Mouse (Mus musculus) naive thymus-derived CD4-positive, alpha-beta T cell, adult 2 months (primary cell): ENCODE measurements around the gene Nr4a1.

ENCODE experiments used
- DNase-seq: peaks from one replicate; pipeline ENCODE4 v3.0.0-alpha.2; 2011; ENCODE audit warnings: low read depth

Nr4a1 gene

DNA sequence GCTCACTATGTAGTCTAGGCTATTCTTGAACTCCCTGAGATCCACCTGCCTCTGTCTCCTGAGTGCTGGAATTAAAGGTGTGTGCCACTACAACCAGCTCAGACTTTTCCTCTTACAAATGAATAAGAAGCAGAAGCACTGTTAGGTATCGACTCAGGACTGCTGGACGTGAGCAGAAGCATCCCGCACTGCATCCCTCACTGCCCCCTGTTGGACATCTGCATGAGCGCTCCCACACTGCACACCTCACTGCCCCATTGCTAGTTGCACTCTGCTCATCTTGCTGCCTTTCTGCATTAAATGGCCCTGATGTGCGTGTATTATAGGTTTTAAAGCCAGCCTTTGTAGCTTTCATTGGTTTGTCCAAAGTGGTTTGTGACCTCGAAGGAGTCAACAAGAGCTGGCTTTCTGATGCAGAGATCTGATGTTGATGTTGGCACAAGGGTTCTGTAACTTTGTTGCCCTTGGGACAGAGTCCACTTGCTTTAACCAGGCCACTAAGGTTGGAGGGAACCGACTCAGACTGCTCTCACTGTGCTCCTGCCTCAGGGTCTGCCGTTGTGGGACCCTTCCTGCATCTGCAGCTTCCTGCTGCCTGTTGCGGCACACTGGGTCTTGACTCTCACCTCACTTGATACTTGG, 32.2 kb downstream of the Nr4a1 start:
- peak; percentile 41 for DNase-seq

DNA sequence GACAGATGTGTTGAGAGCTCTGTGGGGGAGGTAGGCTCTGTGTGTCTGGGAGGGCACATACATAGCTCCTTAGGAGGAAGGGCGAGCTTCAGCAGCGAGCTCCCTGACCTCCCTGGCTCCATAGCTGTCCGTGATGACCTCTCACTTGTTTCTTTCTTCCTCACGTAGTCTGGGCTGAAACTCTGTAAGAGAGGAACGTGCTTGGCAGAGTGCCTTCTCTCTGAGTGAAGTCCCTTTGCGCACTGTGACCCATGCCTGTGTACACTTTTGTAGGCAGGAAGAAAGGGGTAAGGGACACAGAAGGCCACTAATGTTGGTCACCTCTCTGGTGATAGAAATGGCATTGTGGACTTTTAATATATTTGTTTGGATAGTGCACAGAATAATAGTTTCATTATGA, 33.3 kb downstream of the Nr4a1 start:
- DNase-seq: no peak

DNA sequence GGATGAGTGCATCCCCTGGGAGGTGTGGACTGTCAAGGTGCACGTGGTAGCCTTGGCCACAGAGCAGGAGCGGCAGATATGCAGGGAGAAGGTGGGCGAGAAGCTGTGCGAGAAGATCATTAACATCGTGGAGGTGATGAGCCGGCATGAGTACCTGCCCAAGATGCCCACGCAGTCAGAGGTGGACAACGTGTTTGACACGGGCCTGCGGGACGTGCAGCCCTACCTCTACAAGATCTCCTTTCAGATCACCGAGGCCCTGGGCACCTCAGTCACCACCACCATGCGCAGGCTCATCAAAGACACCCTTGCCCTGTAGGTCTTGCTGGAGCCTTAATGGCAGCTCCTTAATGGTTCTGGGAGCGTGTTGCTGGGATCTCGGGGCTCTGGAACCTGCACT, 36.3 kb downstream of the Nr4a1 start:
- DNase-seq: no peak

DNA sequence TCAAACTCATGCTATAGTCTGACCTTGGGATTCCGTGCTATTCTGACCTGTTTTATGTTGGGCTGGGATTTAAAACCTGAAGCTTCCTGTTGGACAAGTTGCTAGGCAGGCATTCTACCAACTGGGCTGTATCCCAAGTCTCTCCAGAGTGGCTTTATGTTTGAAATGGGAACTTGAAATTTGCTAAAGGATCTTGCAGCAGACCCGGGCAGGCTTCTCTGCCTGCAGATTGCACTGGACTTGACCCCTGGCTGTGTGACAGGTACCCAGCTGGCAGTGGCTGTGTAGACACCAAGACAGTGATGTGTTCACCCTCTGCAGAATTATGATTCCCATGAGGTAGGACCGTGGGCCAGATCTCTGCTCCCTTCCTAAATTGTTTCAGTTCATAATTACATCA, 37.9 kb downstream of the Nr4a1 start:
- DNase-seq: no peak

DNA sequence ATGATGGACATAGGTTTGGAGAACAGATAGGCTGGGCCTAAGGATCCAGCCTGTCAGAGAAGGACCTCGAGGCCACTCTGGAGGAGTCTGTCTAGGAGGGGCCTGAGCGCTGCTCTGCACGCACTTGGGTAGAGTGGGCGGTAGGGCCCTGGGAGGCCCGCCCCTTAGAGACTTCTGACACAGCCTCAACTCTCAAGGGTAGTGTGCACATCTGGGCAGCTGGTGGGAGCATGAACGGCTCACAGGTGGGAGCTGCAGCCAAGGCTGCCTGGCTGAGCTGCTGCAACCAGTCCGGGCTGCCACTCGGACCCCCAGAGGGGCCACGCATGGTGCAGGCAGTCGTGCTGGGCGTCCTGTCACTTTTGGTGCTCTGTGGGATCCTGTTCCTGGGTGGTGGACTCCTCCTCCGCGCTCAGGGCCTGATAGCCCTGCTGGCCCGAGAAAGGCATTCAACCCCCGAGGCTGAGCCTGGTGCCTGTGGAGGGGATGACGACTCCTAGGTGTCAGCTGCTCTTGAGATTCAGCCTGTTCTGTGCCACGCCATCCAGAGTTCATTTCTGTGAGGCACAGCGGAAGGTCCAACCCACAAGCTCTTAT, 39.1 kb downstream of the Nr4a1 start, which contains the start of gene 6030408B16Rik:
Gene 6030408B16Rik, plus strand, starts transcription at position 188 of the 597 bp plus-strand sequence.
- no peak for DNase-seq

DNA sequence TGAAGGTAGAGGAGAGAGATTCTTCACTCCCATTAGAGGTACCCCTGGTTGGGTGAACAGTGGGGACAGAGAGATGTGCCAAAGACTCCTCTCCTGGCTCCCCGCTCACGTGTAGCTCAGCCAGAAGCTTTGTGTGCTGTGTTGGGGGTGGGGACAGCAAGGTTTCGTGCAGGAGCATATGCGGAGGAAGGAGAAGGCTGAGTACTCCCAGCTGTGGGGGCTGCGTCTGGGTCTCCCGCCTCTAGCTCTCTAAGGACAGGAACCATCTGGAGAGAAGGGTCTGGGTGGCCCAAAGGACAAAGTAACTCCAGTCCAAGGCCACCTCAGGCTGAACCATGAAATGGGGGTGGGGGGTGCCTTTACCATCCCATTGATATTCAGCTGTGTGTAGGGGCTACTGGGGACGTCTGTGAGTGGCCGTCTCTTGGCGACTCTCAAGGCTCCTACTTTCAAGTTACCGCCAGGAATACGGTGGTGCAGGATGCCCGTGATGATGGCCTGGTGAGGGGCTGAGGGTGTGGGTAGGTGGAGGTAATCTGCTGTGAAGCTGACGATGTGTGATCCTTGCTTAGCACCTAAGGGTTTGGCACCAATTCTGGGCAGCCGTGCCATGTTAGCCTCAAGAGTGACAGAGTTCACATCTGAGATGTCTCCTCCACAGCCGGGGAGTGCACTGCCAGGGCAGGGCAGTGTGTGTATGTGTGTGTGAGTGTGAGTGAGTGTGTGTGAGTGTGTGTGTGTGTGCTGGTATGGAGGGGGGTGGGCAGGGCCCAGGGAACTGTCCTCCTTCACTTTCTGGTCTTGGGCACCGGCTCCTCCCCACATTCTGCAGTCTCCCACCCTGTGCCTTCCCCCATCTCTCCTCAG, 40.2 kb downstream of the Nr4a1 start:
- DNase-seq: no peak

DNA sequence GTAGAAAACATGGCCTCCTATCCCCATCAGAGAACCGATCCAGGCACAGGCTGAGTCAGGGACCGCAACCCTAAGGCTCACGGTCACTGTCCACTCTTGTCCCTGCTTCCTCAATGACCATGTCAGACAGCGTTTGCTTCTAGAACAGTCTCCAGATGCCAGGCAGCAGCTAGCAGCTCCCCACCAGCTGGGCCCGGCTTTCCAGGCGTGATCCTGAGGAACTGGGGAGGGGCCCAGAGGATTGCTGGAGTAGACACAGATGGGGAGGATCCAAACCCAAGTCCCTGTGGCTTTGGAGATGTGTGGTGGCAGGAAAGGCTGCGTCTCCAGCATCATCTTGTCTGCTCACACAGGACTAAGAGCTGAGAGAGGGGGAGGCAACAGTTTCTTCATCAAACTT, 41.0 kb downstream of the Nr4a1 start:
- no peak for DNase-seq

DNA sequence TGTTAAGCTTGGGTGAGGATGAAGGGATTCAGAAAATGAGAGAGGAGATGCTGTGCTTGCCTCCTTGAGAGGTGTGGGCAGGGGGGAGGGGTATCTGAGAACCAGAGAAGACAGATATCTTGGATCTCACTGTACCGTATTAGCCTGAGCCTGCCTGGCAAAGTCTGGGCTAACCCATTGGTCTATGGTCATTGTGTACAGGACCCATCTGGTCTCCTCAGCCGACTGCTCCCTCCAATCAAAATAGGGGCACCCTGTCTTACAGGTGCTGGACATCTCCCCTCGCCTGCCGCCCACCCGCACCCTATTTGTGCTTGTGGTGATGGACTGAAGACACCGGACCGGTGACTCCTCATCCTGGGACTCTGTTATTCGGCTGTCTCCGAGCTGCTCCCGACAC, 41.5 kb downstream of the Nr4a1 start:
- DNase-seq: no peak

DNA sequence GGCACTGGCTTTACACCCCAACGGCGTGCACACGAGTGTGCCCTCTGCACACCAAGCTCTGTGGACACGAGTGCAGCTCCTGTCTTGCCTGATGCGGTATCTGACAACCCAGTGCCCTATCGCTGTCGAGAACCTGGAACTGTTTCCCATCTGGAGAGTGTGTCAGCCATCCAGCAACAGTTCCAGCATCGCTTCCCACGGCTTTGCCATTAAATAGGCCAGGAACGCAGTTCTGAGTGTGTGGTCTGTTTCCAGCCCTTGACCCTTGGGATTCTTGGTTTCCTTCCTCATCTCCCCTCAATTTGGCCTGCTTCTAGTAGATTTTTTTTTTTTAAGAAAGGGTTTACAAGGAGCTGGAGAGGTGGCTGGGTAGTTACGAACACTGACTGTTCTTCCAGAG, 42.0 kb downstream of the Nr4a1 start:
- DNase-seq: no peak

DNA sequence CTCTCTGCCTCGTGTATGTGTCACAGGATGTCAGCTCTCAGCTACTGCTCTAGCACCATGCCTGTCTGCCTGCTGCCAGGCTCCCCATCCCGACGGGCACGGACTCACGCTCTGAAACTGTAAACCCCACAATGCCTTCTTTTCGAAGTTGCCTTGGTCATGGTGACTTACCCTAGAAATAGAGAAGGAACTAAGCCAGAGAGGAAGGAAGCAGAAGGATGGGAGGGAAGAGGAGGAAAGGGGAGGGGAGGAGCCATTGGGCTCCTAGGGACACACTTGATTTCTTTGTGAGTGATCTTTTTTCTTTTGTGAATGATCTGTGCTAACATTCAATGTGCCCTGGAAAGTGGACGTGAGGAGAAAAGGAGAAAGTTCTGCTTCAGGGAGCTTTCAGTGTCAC, 43.9 kb downstream of the Nr4a1 start:
- DNase-seq: no peak

DNA sequence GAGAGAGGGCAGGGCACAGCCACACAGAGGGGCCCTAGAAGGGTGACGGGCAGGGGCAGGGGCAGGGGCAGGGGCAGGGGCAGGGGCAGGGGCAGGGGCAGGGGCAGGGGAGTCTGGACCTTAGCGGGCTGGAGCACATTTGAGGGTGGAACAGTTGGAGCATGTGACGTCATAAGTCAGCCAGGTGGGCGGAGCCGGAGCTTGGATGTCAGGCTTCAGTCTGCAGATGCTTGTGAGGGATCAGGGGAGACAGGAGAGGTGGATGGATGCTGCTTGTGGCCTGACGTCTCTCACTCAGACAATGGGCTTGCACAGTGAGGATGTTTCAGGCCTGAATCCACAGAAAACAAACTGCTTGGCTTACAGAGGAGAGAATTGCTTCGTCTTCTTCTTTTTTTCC, 44.5 kb downstream of the Nr4a1 start:
- no peak for DNase-seq

DNA sequence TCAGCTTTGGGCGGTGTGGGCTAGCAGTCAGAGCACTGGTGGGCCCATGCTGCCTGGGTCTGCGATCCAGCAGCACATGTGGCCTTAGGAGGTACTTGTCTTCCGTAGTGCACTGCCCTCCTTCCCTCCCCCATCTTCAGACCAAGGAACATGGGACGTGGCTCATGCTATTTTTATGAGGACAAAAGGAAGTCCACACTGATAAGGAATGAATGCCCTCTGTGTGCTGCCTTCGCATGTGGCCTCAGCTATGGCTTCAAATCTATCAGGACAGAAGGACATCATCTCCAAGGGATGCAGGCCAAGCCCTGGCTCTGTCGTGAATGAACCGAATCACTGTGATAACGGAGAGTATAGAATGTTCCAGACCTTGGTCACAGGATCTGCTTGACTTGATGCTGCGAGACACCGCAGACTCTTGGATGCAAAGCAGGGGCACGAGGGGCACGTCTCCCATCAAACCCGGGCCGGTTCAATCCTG, 45.5 kb downstream of the Nr4a1 start:
- no peak for DNase-seq

DNA sequence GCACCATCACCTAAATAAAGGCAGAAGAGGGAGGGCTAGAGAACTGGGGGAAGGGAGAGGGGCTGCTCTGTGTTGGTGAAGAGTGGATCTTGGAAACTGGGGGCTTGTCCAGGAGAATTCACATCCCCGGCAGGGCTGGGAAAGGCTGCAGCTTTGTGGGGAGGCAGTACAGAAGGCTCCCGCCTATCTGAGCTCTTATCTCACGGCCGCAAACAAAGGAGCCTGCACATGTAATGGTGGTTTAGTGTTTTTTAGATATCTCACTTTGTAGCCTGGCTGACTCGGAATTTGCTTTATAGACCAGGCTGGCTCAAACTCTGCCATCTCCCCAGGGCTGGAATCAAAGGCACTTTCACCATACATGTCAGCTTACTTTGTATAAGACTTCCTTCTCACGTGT, 46.1 kb downstream of the Nr4a1 start:
- no peak for DNase-seq

DNA sequence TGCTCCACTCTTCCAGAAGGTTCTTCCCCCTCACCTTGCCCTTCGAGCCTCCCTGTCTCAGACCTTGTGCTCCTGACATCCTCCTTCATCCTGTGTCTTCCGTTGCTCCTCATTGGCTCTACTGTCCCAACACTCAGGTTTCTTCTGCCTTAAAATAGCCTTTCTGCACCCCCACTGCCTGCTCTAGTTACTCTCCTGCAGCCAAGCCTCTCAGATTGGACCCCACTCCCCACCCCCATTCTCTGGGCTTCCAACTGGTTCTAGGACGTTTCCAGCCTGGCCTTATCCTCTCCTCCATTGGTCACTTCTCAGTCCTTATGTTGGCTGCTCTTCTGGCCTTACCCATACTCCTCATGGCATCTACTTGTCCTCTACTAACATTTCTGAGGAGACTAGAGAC, 48.1 kb downstream of the Nr4a1 start:
- DNase-seq: no peak

DNA sequence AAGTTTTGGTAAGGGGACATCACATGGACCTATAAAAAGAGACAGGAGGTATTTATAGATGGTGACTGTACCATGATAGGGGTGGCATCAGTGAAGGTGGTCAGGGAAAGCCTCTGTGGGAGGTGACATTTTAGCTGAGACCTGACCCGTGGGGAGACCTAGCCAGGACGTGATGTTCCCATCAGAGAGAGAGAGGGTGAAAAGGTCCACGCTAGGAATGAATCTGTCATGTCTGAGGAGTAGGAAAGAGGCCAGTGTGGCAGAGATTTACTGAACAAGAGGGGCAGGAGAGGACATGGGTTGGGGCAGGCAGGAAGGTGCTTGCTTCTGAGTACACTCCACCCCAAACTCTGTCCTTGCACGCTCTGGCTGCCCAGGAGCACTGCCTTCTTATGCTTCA, 49.8 kb downstream of the Nr4a1 start:
- DNase-seq: no peak

DNA sequence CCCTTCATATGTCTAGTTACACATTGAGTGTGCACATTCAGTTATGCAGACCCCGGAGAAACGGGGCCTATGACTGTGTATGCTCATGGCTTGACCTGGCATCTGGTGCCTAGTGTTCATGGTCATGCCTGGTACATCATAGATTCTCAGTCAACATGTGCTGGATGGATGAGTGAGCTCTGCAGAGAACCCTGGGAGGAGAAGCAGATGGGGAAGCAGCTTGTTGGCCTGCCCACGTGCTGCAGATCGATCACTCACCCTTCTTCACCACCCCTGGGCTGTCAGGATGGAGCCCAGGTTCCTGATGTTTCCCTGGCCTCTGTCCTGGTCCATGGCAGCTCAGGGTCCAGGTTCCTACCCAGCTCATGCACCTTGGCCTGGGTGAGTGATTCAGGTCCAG, 52.4 kb downstream of the Nr4a1 start:
- no peak for DNase-seq

DNA sequence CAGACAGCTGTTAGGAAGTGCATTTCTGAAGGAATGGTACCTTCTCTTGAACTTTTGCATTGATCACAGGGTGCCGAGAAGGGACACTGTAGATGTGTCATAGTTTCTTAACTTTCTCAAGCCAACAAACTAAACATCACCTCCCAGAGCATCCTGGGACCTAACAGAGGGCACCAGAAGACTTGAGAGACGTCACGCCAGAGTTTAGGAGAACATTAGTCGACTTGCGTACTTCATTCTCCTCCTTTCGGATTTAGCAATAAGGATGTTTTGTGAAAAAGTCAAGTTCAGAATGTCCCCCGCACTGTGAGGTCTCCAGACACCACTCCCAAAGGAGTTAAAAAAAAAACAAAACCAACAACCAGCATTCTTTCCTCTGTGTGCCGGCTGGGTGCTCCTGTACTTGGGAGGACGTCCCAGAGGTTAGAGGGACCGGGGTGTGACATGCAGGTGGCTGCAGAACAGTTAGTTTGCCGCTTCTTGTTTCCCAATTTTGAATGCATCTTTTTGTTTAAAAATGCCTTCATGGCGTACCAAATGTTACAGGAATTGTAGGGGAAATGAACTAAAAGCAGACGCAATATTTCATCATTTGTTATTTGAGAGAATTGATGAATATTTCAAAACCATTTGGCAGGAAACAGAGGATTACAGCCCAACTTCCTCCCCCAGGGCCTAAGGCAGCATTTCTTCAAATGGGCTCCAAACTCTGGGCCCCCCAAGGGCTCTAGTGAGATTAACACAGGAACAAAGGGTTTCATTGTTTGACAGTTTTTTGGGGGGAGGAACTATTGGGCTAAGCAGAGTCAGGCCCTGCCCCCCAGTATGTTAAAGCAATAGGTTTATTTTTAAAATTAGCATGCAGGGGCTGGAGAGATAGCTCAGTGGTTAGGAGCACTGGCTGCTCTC, 54.6 kb downstream of the Nr4a1 start:
- no peak for DNase-seq

DNA sequence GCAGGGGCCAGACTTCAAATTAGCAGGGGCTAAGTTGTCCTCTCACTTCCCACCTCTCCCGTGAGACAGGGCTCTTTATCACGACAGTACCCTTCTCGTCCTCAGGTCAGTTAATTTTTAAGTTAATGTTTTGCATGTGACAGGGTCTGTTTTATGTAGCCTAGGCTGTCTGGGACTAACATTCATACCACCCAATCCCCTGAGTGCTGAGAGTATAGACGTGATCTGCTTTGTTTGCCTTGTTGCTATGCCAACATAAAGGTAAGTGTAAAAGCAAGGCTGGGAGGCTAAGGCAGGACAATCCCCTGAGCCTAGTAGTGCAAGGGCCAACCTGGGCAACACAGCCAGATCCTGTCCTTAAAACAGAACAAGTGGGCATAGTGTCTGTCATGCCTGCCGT, 55.4 kb downstream of the Nr4a1 start:
- no peak for DNase-seq

DNA sequence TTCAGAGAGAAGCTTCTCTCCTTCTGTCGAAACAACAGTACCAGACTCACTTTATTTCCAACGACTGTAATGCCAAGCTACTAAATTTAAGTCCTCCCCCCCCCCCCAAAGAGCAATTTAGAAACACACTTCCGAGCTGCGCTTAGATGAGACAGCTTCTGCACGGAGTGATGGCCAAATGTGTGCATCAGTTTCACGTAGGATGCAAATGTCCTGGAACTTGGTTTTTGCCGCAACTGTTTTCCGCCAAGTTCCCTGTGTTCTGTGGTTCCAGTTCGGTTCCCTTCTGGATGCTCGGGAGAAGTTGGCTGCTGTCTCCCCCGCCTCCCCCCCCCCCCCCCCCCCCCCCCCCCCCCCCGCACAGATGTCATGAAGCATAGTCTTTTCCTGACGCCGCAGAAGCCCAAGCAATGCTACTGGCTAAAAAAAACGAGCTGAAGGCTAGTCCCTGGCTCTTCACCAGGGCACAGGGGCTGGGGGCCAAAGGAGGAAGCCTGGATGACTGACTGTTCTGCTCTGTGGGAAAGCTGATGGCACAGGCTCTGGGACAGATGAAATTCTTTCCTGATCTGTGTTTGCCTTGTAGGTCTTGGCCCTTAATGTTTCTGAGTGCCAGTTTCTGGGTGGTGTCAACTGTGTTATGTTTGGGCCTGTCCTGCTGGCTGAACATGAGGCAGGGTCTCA, 57.2 kb downstream of the Nr4a1 start:
- DNase-seq: no peak

DNA sequence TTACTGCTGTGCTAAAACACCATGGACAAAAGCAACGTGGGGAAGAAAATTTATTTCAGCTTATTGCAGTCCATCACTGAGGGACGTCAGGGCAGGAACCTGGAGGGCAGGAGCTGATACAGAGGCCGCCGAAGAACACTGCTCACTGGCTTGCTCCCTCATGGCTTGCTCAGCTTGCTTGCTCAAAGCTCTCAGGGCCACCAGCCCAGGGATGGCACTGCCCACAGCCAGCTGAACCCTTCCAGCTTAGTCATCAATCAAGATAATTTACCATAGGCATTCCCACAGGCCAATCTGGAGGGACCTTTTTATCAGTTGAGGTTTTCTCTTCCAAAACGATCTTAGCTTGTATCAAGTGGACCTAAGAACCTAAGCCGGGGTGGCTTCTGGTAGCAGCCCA, 57.9 kb downstream of the Nr4a1 start:
- DNase-seq: no peak

DNA sequence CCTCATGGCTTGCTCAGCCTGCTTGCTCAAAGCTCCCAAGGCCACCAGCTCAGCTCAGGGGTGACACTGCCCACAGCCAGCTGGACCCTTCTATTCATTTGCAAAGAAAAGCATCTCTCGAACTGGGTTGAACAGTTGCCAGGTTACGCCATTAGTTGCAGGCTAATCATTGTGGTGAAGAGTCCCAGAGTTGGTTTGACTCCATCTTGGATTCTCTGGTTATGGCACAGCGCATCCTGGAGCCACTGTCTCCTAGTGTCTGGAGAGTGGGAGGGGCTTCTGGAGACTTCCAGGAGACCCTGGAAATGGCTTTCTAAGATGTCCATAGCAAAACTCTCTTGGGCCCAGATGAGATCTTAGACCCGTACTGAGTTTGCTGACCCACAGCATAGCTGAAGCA, 61.3 kb downstream of the Nr4a1 start:
- no peak for DNase-seq

DNA sequence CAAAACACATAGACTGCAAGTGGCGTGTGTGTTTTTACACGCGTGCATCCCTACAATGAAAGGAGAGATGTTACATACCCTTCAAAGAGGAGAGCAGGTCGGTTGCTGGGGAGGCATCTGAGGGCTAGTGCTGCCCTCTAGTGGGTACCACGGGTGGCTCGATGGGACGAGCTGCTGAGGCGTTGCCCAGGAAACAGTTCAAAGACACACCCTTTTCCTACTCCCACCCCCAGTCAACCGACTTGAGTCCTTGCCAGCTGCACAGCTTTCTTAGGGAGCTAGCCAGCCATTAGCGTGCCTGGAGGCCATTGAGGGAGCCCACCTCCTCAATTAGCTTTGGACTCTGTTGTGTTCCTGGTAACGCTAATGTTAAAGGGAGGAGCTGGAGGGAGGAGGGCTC, 61.8 kb downstream of the Nr4a1 start:
- DNase-seq: peak; percentile 93
